Mouse (Mus musculus) myocyte (in vitro differentiated cells): ENCODE measurements at regions not wholly inside any gene's neighbourhood (a gene's known extent, or its start where the extent isn't known, plus 50 kb on each side); places are given as distances from the start of the nearest gene placed in this dataset.

Experiments used
- CEBPB ChIP-seq: IDR thresholded peaks from 2 replicates; pipeline ENCODE4 v1.6.1; 2011; ENCODE audit warnings: mild to moderate bottlenecking, moderate library complexity; ENCODE audit not compliant: poor library complexity, insufficient read depth, severe bottlenecking
- POLR2A ChIP-seq: IDR thresholded peaks from one replicate; pipeline ENCODE4 v1.6.1; 2011; ENCODE audit warnings: low read depth, mild to moderate bottlenecking, control low read depth, moderate library complexity; ENCODE audit not compliant: insufficient read length
- POLR2AphosphoS2 ChIP-seq: IDR thresholded peaks from one replicate; pipeline ENCODE4 v1.6.1; 2011; ENCODE audit warnings: low read depth, control low read depth; ENCODE audit not compliant: insufficient read length

GRCm38 (mm10) chr15:52558682-52559081 lies 1326.0 kb upstream of the Gm7489 start:
- no peak for TF ChIP-seq CEBPB
- TF ChIP-seq POLR2A: no peak
- TF ChIP-seq POLR2AphosphoS2: no peak
